Mouse (Mus musculus) thymus, adult 18-20 months (tissue): ENCODE data around the gene Sft2d1.
"Not testable (repeated sequence)": the region's sequence is repeated elsewhere in the genome, so short reads cannot be mapped to it uniquely, and the experiment has no call there.

Experiments
- DNase-seq, 2 experiments: peaks; one replicate each; pipeline ENCODE4 v3.0.0; 2022; ENCODE audit warnings: mixed read lengths in 2 of 2

The Sft2d1 gene

GRCm38 (mm10) chr17:8302772-8303438, 8.0 kb upstream of the Sft2d1 start:
- no peak for DNase-seq

GRCm38 (mm10) chr17:8303671-8304070, 7.2 kb upstream of the Sft2d1 start:
- DNase-seq: no peak

- no peak for DNase-seq
Observed at GRCm38 (mm10) chr17:8305801-8306200, 5.1 kb upstream of the Sft2d1 start.

- no peak for DNase-seq
Observed at GRCm38 (mm10) chr17:8311751-8312150, 849 bp downstream of the Sft2d1 start.

GRCm38 (mm10) chr17:8313976-8314375, 3.1 kb downstream of the Sft2d1 start:
- no peak for DNase-seq

GRCm38 (mm10) chr17:8316251-8316650, 5.3 kb downstream of the Sft2d1 start:
- no peak for DNase-seq

- not testable (repeated sequence) for DNase-seq
Observed at GRCm38 (mm10) chr17:8326877-8327276, 16.0 kb downstream of the Sft2d1 start.

- DNase-seq: no peak
Observed at GRCm38 (mm10) chr17:8328511-8329174, 17.7 kb downstream of the Sft2d1 start.

GRCm38 (mm10) chr17:8330602-8331001, 19.7 kb downstream of the Sft2d1 start:
- DNase-seq: no peak

- not testable (repeated sequence) for DNase-seq
Observed at GRCm38 (mm10) chr17:8337159-8337558, 26.3 kb downstream of the Sft2d1 start, which contains the start of gene Prr18. Prr18 (plus strand) TSS chr17:8337459.

GRCm38 (mm10) chr17:8339666-8340374, 28.9 kb downstream of the Sft2d1 start:
- DNase-seq: no peak

- no peak for DNase-seq
Observed at GRCm38 (mm10) chr17:8340407-8341359, 29.8 kb downstream of the Sft2d1 start.

GRCm38 (mm10) chr17:8341360-8341963, 30.6 kb downstream of the Sft2d1 start:
- DNase-seq: no peak

GRCm38 (mm10) chr17:8342706-8343105, 31.8 kb downstream of the Sft2d1 start:
- peak in 1 of 2 experiments; percentile 31 for DNase-seq

GRCm38 (mm10) chr17:8343416-8343815, 32.5 kb downstream of the Sft2d1 start:
- DNase-seq: no peak

GRCm38 (mm10) chr17:8347765-8348285, 36.9 kb downstream of the Sft2d1 start:
- no peak for DNase-seq

GRCm38 (mm10) chr17:8348941-8349340, 38.0 kb downstream of the Sft2d1 start:
- DNase-seq: no peak

GRCm38 (mm10) chr17:8351088-8351487, 40.2 kb downstream of the Sft2d1 start:
- DNase-seq: no peak

GRCm38 (mm10) chr17:8355692-8356091, 44.8 kb downstream of the Sft2d1 start, which contains the start of gene T2:
T2 (plus strand) TSS chr17:8355992.
- DNase-seq: no peak

GRCm38 (mm10) chr17:8357498-8357897, 46.6 kb downstream of the Sft2d1 start:
- no peak for DNase-seq

GRCm38 (mm10) chr17:8360876-8361275, 50.0 kb downstream of the Sft2d1 start:
- no peak for DNase-seq
